9 mouse cellular contexts compared by ENCODE assay signal in genomic region chr3:116858941-116859685, GRCm38 (mm10). TPM values are rescaled to one million over a fixed set of nuclear protein-coding genes. Genes with fewer than 3 reads are reported as not detected.
DNase-seq lines count a peak whose midpoint lies in the region; ATAC-seq and TF ChIP-seq lines count a peak whose summit lies in the region.
"Had no signal": no experiment of that assay in that cellular context is flagged by ENCODE, and none has a peak within 500 bp of the region (broad histone marks: within the 10 kb centered on the region; RNA-seq: fewer than 3 reads in every experiment).

TSS of gene Frrs1 (plus strand) at chr3:116859464.

- H3K9me3 ChIP-seq in heart, embryonic 13.5 days = no peaks in the 10 kb centered on the region
- H3K9me3 ChIP-seq in ES-Bruce4 (replicated peaks; ENCODE audit: control insufficient read depth, insufficient read depth, low read length, poor library complexity, severe bottlenecking) = no peaks in the 10 kb centered on the region
- H3K9me3 ChIP-seq in embryonic facial prominence, embryonic 15.5 days (replicated peaks) = no peaks in the 10 kb centered on the region
- no peaks in the 10 kb centered on the region for H3K9me3 ChIP-seq in liver, postnatal 0 days (ENCODE audit: low read length)
- no peaks in the 10 kb centered on the region for H3K9me3 ChIP-seq in hindbrain, embryonic 14.5 days (ENCODE audit: control insufficient read depth, low read length)
- H3K9me3 ChIP-seq: hindbrain, embryonic 15.5 days had no signal

- no peaks in the 10 kb centered on the region for H3K36me3 ChIP-seq in heart, embryonic 13.5 days
- no peaks in the 10 kb centered on the region for H3K36me3 ChIP-seq in ES-Bruce4 (ENCODE audit: control insufficient read depth, insufficient read depth, low read length, poor library complexity, severe bottlenecking)
- no peaks in the 10 kb centered on the region for H3K36me3 ChIP-seq in embryonic facial prominence, embryonic 15.5 days
- no peaks in the 10 kb centered on the region for H3K36me3 ChIP-seq in liver, postnatal 0 days (replicated peaks; ENCODE audit: insufficient read depth, low read length)
- H3K36me3 ChIP-seq in hindbrain, embryonic 14.5 days (replicated peaks; ENCODE audit: control insufficient read depth, insufficient read depth) = no peaks in the 10 kb centered on the region
- H3K36me3 ChIP-seq: hindbrain, embryonic 15.5 days had no signal

- no peak within 1 kb of the TSS for H3K9ac ChIP-seq in heart, embryonic 13.5 days
- H3K9ac ChIP-seq in ES-Bruce4 (ENCODE audit: low read depth, poor library complexity, severe bottlenecking) = no peak within 1 kb of the TSS
- H3K9ac ChIP-seq in embryonic facial prominence, embryonic 15.5 days = no peak within 1 kb of the TSS
- peak within 1 kb of the TSS; percentile 3; the same call in 1 of the 2 replicates for H3K9ac ChIP-seq in liver, postnatal 0 days (replicated peaks)
- no peak within 1 kb of the TSS for H3K9ac ChIP-seq in hindbrain, embryonic 14.5 days
- H3K9ac ChIP-seq: hindbrain, embryonic 15.5 days had no signal

- TF ChIP-seq EP300 in ES-Bruce4 (IDR thresholded peaks at IDR 0.05; ENCODE audit: insufficient read depth, low read depth, low read length) = no peak
- peak; percentile 95 for TF ChIP-seq EP300 in liver, postnatal 0 days (IDR thresholded peaks at IDR 0.05; ENCODE audit: low read depth)

- peak within 1 kb of the TSS; percentile 36 for H3K27ac ChIP-seq in heart, embryonic 13.5 days (replicated peaks)
- H3K27ac ChIP-seq in ES-Bruce4 (ENCODE audit: insufficient read depth, low read length) = peak within 1 kb of the TSS; percentile 94
- no peak within 1 kb of the TSS for H3K27ac ChIP-seq in embryonic facial prominence, embryonic 15.5 days (replicated peaks)
- H3K27ac ChIP-seq in liver, postnatal 0 days (ENCODE audit: low read depth) = peak within 1 kb of the TSS; percentile 98
- no peak within 1 kb of the TSS for H3K27ac ChIP-seq in hindbrain, embryonic 14.5 days
- H3K27ac ChIP-seq: hindbrain, embryonic 15.5 days had no signal

- ATAC-seq in heart, embryonic 13.5 days (ENCODE audit: extremely low read depth, insufficient number of reproducible peaks, low FRiP score, low TSS enrichment) = no peak
- ATAC-seq in embryonic facial prominence, embryonic 15.5 days (ENCODE audit: insufficient number of reproducible peaks, low FRiP score, low TSS enrichment, low read depth) = no peak
- ATAC-seq in liver, postnatal 0 days = peak; percentile 84
- ATAC-seq in hindbrain, embryonic 14.5 days (ENCODE audit: low FRiP score) = no peak

- TF ChIP-seq POLR2A in ES-Bruce4 (IDR thresholded peaks at IDR 0.05; ENCODE audit: insufficient read depth, low read length) = no peak

- peaks cover 5% of the 10 kb centered on the region; the same call in 1 of the 2 replicates for H3K4me1 ChIP-seq in heart, embryonic 13.5 days
- H3K4me1 ChIP-seq in ES-Bruce4 (ENCODE audit: control insufficient read depth, insufficient read depth, low read length) = peaks cover 2% of the 10 kb centered on the region
- H3K4me1 ChIP-seq in embryonic facial prominence, embryonic 15.5 days = no peaks in the 10 kb centered on the region
- H3K4me1 ChIP-seq in liver, postnatal 0 days (ENCODE audit: insufficient read depth) = peaks cover 40% of the 10 kb centered on the region
- H3K4me1 ChIP-seq in hindbrain, embryonic 14.5 days (replicated peaks; ENCODE audit: control insufficient read depth, insufficient read depth, low read length) = 0 out of 2 replicates have a peak, but pooled peaks cover 5% of the 10 kb centered on the region

- no peak for DNase-seq in heart, adult 9 months (ENCODE audit: low spot score in 2 of 2)
- DNase-seq in liver, postnatal 0 days = peak; percentile 49
- no peak for DNase-seq in testis, postnatal 14 days (ENCODE audit: low spot score)
- DNase-seq in hindbrain, embryonic 14.5 days (ENCODE audit: low spot score) = no peak
- DNase-seq in kidney, postnatal 36 days = no peak

- WGBS in heart, embryonic 13.5 days = 66% methylated on average over 9 of the region's 9 CpGs
- WGBS in embryonic facial prominence, embryonic 15.5 days = 86% methylated on average over 9 of the region's 9 CpGs
- WGBS in liver, postnatal 0 days (ENCODE audit: insufficient replicate concordance) = 52% methylated on average over 9 of the region's 9 CpGs
- 90% methylated on average over 9 of the region's 9 CpGs for WGBS in hindbrain, embryonic 14.5 days

- no peaks in the 10 kb centered on the region for H3K27me3 ChIP-seq in heart, embryonic 13.5 days (replicated peaks)
- no peaks in the 10 kb centered on the region for H3K27me3 ChIP-seq in ES-Bruce4 (ENCODE audit: control insufficient read depth, insufficient read depth, low read length, poor library complexity, severe bottlenecking)
- H3K27me3 ChIP-seq in embryonic facial prominence, embryonic 15.5 days = no peaks in the 10 kb centered on the region
- no peaks in the 10 kb centered on the region for H3K27me3 ChIP-seq in liver, postnatal 0 days (ENCODE audit: insufficient read depth, low read length)
- no peaks in the 10 kb centered on the region for H3K27me3 ChIP-seq in hindbrain, embryonic 14.5 days (ENCODE audit: control insufficient read depth, insufficient read depth, low read length)

- TF ChIP-seq CTCF in ES-Bruce4 (IDR thresholded peaks at IDR 0.05; ENCODE audit: low read depth, low read length) = no peak
- TF ChIP-seq CTCF in liver, postnatal 0 days (IDR thresholded peaks at IDR 0.05; ENCODE audit: low read depth) = no peak

- peak within 1 kb of the TSS; percentile 91 for H3K4me2 ChIP-seq in heart, embryonic 13.5 days
- no peak within 1 kb of the TSS for H3K4me2 ChIP-seq in embryonic facial prominence, embryonic 15.5 days (replicated peaks)
- H3K4me2 ChIP-seq in liver, postnatal 0 days (ENCODE audit: low read depth, low read length) = peak within 1 kb of the TSS; percentile 98
- no peak within 1 kb of the TSS for H3K4me2 ChIP-seq in hindbrain, embryonic 14.5 days (replicated peaks)
- H3K4me2 ChIP-seq: hindbrain, embryonic 15.5 days had no signal

- H3K4me3 ChIP-seq in heart, embryonic 13.5 days = peak within 1 kb of the TSS; percentile 81; the same call in 1 of the 2 replicates
- H3K4me3 ChIP-seq in ES-Bruce4 (ENCODE audit: low read depth, low read length) = no peak within 1 kb of the TSS
- no peak within 1 kb of the TSS for H3K4me3 ChIP-seq in embryonic facial prominence, embryonic 15.5 days (replicated peaks)
- H3K4me3 ChIP-seq in liver, postnatal 0 days (ENCODE audit: low read depth, low read length) = peak within 1 kb of the TSS; percentile 87
- H3K4me3 ChIP-seq in hindbrain, embryonic 14.5 days (replicated peaks; ENCODE audit: low read length) = no peak within 1 kb of the TSS
- H3K4me3 ChIP-seq: hindbrain, embryonic 15.5 days had no signal

RNA-seq across cellular contexts. Expression of gene Frrs1, which starts in this region (rescaled TPM):
- polyA plus RNA-seq in heart, embryonic 13.5 days (2015; fragmentation: Nextera tagmentation; extraction: Ambion mirVana) = 17.1 and 18.1 TPM in 2 replicates
- 60.3 and 65.0 TPM in 2 replicates for polyA plus RNA-seq in ES-Bruce4 (2011; ENCODE audit: insufficient read depth, insufficient read length, low read depth, missing spikeins)
- 16.9 and 18.9 TPM in 2 replicates for polyA plus RNA-seq in embryonic facial prominence, embryonic 15.5 days (2015; fragmentation: Nextera tagmentation; extraction: Ambion mirVana)
- 20.6 and 22.7 TPM in 2 replicates for polyA plus RNA-seq in liver, postnatal 0 days (2015; fragmentation: Nextera tagmentation; extraction: Ambion mirVana)
- polyA plus RNA-seq in hindbrain, embryonic 14.5 days (2014; fragmentation: Nextera tagmentation; extraction: Ambion mirVana) = 4.8 and 6.0 TPM in 2 replicates

Comparison
In these comparisons a context has a peak if more than half of its experiments do, and no peak if none do; other contexts are left out.
1. H3K27ac ChIP-seq: peak in heart, embryonic 13.5 days (single experiment), ES-Bruce4 (single experiment) and liver, postnatal 0 days (single experiment); none in embryonic facial prominence, embryonic 15.5 days (single experiment) and hindbrain, embryonic 14.5 days (single experiment).
2. H3K4me2 ChIP-seq: peak in heart, embryonic 13.5 days (single experiment) and liver, postnatal 0 days (single experiment); none in embryonic facial prominence, embryonic 15.5 days (single experiment) and hindbrain, embryonic 14.5 days (single experiment).
3. H3K4me3 ChIP-seq: peak in heart, embryonic 13.5 days (single experiment) and liver, postnatal 0 days (single experiment); none in ES-Bruce4 (single experiment), embryonic facial prominence, embryonic 15.5 days (single experiment) and hindbrain, embryonic 14.5 days (single experiment).